Mouse (Mus musculus) left cerebral cortex, postnatal 25 days (tissue): ENCODE data around the gene Olfr139. TPM values are rescaled to one million over a fixed set of nuclear protein-coding genes. Genes with fewer than 3 reads are reported as not detected.

Experiments used
- DNase-seq, 2 experiments: peaks; one replicate each; pipeline ENCODE4 v3.0.0; 2022; ENCODE audit warnings: low spot score in 2 of 2, mixed read lengths in 1 of 2
- intact Hi-C: fragments of 180-260 bp; cut with DNase I; formaldehyde crosslinking; loops from one replicate; pipeline ENCODE4 v1.15.1; 2025
- total RNA-seq, 2 experiments: library from RNA; stranded (reverse); gene quantifications; 2 replicates each; pipeline ENCODE4 v1.2.3; 2021

Olfr139 gene
- total RNA-seq = not detected

- DNase-seq = no peak
- intact Hi-C loops = no loop called here
Measured at GRCm38 (mm10) chr11:74056451-74056850, at the start of gene Olfr139, which contains the start of gene Olfr399. TSS of gene Olfr139 (minus strand) at chr11:74056551. TSS of gene Olfr399 (minus strand) at chr11:74056615.

- intact Hi-C loops = no loop called here
- DNase-seq = no peak
Measured at GRCm38 (mm10) chr11:74105066-74105465, 48.7 kb upstream of the Olfr139 start.

GRCm38 (mm10) chr11:74101507-74101906 is 45.2 kb upstream of the Olfr139 start:
- intact Hi-C loops = no loop called here
- DNase-seq = no peak

- intact Hi-C loops = no loop called here
- DNase-seq = no peak
Measured at GRCm38 (mm10) chr11:74100724-74101123, 44.4 kb upstream of the Olfr139 start.

GRCm38 (mm10) chr11:74069655-74070054 is 13.3 kb upstream of the Olfr139 start, which contains the start of gene Zfp616:
TSS of gene Zfp616 (plus strand) at chr11:74069955.
- intact Hi-C loops = no loop called here

GRCm38 (mm10) chr11:74051347-74051746 is 5.0 kb downstream of the Olfr139 start:
- no peak for DNase-seq
- intact Hi-C loops = no loop called here

More at GRCm38 (mm10) chr11:74069655-74070054, 13.3 kb upstream of the Olfr139 start, which contains the start of gene Zfp616:
- DNase-seq = no peak

Other genes starting within 250 kb of the Olfr139 start
- gene Olfr392, start 239.5 kb downstream of the Olfr139 start, total RNA-seq = not detected
- gene Olfr393, start 205.1 kb downstream of the Olfr139 start, total RNA-seq = not detected
- gene Olfr394, start 165.8 kb downstream of the Olfr139 start, total RNA-seq = not detected
- gene Olfr395, start 147.3 kb downstream of the Olfr139 start, total RNA-seq = not detected
- gene Olfr23, start 119.9 kb downstream of the Olfr139 start, total RNA-seq = not detected
- gene Olfr397, start 95.7 kb downstream of the Olfr139 start, total RNA-seq = not detected
- gene Olfr398, start 66.1 kb downstream of the Olfr139 start, total RNA-seq = not detected
- not detected for gene Olfr399, start 64 bp upstream of the Olfr139 start, total RNA-seq
- gene Zfp616, start 13.4 kb upstream of the Olfr139 start, total RNA-seq = not detected
- gene Olfr401, start 57.2 kb upstream of the Olfr139 start, total RNA-seq = not detected
- not detected for gene Olfr402, start 97.0 kb upstream of the Olfr139 start, total RNA-seq
- not detected for gene Olfr403, start 129.7 kb upstream of the Olfr139 start, total RNA-seq
- gene Olfr43, start 154.8 kb upstream of the Olfr139 start, total RNA-seq = not detected
- not detected for gene Olfr406, start 203.3 kb upstream of the Olfr139 start, total RNA-seq
- gene Olfr59, start 227.2 kb upstream of the Olfr139 start, total RNA-seq = not detected